Mouse (Mus musculus) layer of hippocampus, adult 2 months (tissue): ENCODE data around the gene Gcc2. TPM values are rescaled to one million over a fixed set of nuclear protein-coding genes. Genes with fewer than 3 reads are reported as not detected.
A peak's percentile ranks its signal among the peaks of the same experiment; 100 is the strongest.
"Not testable (repeated sequence)": the region's sequence is repeated elsewhere in the genome, so short reads cannot be mapped to it uniquely, and the experiment has no call there.

ENCODE experiments used
- DNase-seq, 2 experiments: peaks; one replicate each; pipeline ENCODE4 v3.0.0; 2022; ENCODE audit warnings: low spot score in 2 of 2
- H3K27ac ChIP-seq: fragments of 200-600 bp; 2 replicates; pipeline ENCODE4 v1.8.1; 2022
- H3K4me3 ChIP-seq: fragments of 200-600 bp; 2 replicates; pipeline ENCODE4 v1.8.1; 2022; ENCODE audit warnings: mild to moderate bottlenecking
- CTCF ChIP-seq: fragments of 200-600 bp; conservative IDR thresholded peaks from 2 replicates; pipeline ENCODE4 v1.8.1; 2022; ENCODE audit warnings: antibody characterized with exemption, mild to moderate bottlenecking, moderate library complexity
- long read RNA-seq, 2 experiments: library from polyadenylated mRNA; stranded (forward); transcript quantifications; one replicate each; pipeline ENCODE4 v2.0.0; 2021; ENCODE audit warnings: borderline mapping rate in 2 of 2
- total RNA-seq, 2 experiments: library from RNA; stranded (reverse); gene quantifications; 2 replicates each; pipeline ENCODE4 v1.2.3; 2021

The Gcc2 gene
- total RNA-seq = 10 to 100 TPM; 75.9 to 81.9 TPM
- long read RNA-seq, experiment 1, full-length matches to known transcripts = 19 of 30 reads
- long read RNA-seq, experiment 1, partial matches to known transcripts = 5 of 30 reads
- long read RNA-seq, experiment 1, other reads (novel, unspliced or antisense) = 6 of 30 reads
- long read RNA-seq, experiment 2, full-length matches to known transcripts = 38 of 57 reads
- long read RNA-seq, experiment 2, partial matches to known transcripts = 6 of 57 reads
- long read RNA-seq, experiment 2, other reads (novel, unspliced or antisense) = 13 of 57 reads

GRCm38 (mm10) chr10:58255213-58255892 lies at the start of gene Gcc2:
TSS of gene Gcc2 (plus strand) at chr10:58255497.
- TF ChIP-seq CTCF = no peak
- peak; percentile 92 to 94 for DNase-seq
- peak within 1 kb of the TSS; percentile 93 for H3K27ac ChIP-seq
- peak within 1 kb of the TSS; percentile 84 for H3K4me3 ChIP-seq

- no peak for TF ChIP-seq CTCF
- Histone ChIP-seq H3K27ac (no peak overlapping the region), H3K4me3 (no peak overlapping the region)
- no peak for DNase-seq
These were observed 49.3 kb upstream of the Gcc2 start for GRCm38 (mm10) chr10:58205986-58206385.

GRCm38 (mm10) chr10:58206639-58207404 lies 48.5 kb upstream of the Gcc2 start:
- Histone ChIP-seq H3K27ac (no peak overlapping the region), H3K4me3 (no peak overlapping the region)
- no peak for TF ChIP-seq CTCF
- DNase-seq = no peak

GRCm38 (mm10) chr10:58209710-58210467 lies 45.4 kb upstream of the Gcc2 start:
- H3K27ac ChIP-seq = no peak overlapping the region
- DNase-seq = no peak
- no peak for TF ChIP-seq CTCF
- H3K4me3 ChIP-seq = no peak overlapping the region

GRCm38 (mm10) chr10:58210514-58210913 lies 44.8 kb upstream of the Gcc2 start:
- TF ChIP-seq CTCF = no peak
- no peak for DNase-seq
- H3K4me3 ChIP-seq = no peak overlapping the region
- no peak overlapping the region for H3K27ac ChIP-seq

- Histone ChIP-seq H3K4me3 (no peak overlapping the region), H3K27ac (no peak overlapping the region)
- no peak for DNase-seq
- TF ChIP-seq CTCF = no peak
These were observed 44.1 kb upstream of the Gcc2 start for GRCm38 (mm10) chr10:58211213-58211612.

- no peak overlapping the region for H3K27ac ChIP-seq
- TF ChIP-seq CTCF = no peak
- no peak for DNase-seq
- no peak overlapping the region for H3K4me3 ChIP-seq
These were observed 43.1 kb upstream of the Gcc2 start for GRCm38 (mm10) chr10:58212230-58212629.

GRCm38 (mm10) chr10:58214497-58214896 lies 40.8 kb upstream of the Gcc2 start:
- no peak overlapping the region for H3K4me3 ChIP-seq
- H3K27ac ChIP-seq = no peak overlapping the region
- DNase-seq = no peak
- TF ChIP-seq CTCF = no peak

GRCm38 (mm10) chr10:58214934-58215333 lies 40.4 kb upstream of the Gcc2 start:
- H3K4me3 ChIP-seq = no peak overlapping the region
- DNase-seq = no peak
- TF ChIP-seq CTCF = no peak
- no peak overlapping the region for H3K27ac ChIP-seq

GRCm38 (mm10) chr10:58215353-58215752 lies 39.9 kb upstream of the Gcc2 start:
- no peak for TF ChIP-seq CTCF
- Histone ChIP-seq H3K4me3 (no peak overlapping the region), H3K27ac (no peak overlapping the region)
- DNase-seq = no peak

GRCm38 (mm10) chr10:58217366-58217765 lies 37.9 kb upstream of the Gcc2 start:
- TF ChIP-seq CTCF = no peak
- no peak overlapping the region for H3K27ac ChIP-seq
- DNase-seq = no peak
- H3K4me3 ChIP-seq = no peak overlapping the region

GRCm38 (mm10) chr10:58220726-58221125 lies 34.6 kb upstream of the Gcc2 start:
- no peak for DNase-seq
- Histone ChIP-seq H3K4me3 (no peak overlapping the region), H3K27ac (no peak overlapping the region)
- no peak for TF ChIP-seq CTCF

GRCm38 (mm10) chr10:58221571-58221970 lies 33.7 kb upstream of the Gcc2 start:
- H3K4me3 ChIP-seq, DNase-seq, H3K27ac ChIP-seq: not testable (repeated sequence)

GRCm38 (mm10) chr10:58223161-58223560 lies 32.1 kb upstream of the Gcc2 start:
- not testable (repeated sequence) for DNase-seq, H3K27ac ChIP-seq, H3K4me3 ChIP-seq

GRCm38 (mm10) chr10:58223972-58224805 lies 31.1 kb upstream of the Gcc2 start:
- DNase-seq = peak; percentile 64 to 76
- H3K27ac ChIP-seq, H3K4me3 ChIP-seq: not testable (repeated sequence)

GRCm38 (mm10) chr10:58224827-58225785 lies 30.2 kb upstream of the Gcc2 start, which contains the start of gene AW822073:
TSS of gene AW822073 (minus strand) at chr10:58224930.
- not testable (repeated sequence) for H3K27ac ChIP-seq, H3K4me3 ChIP-seq, DNase-seq
